Mouse (Mus musculus) urinary bladder, adult 2 months (tissue): ENCODE data around the gene Vmn1r35. TPM values are rescaled to one million over a fixed set of nuclear protein-coding genes. Genes with fewer than 3 reads are reported as not detected.
"Not testable (repeated sequence)": the region's sequence is repeated elsewhere in the genome, so short reads cannot be mapped to it uniquely, and the experiment has no call there.

Experiments
- DNase-seq: peaks from one replicate; pipeline ENCODE4 v3.0.0; 2022; ENCODE audit warnings: low spot score
- polyA plus RNA-seq: library from polyadenylated mRNA; depleted of rRNA; stranded (reverse); fragments of >200 nt; gene quantifications from 2 replicates; pipeline ENCODE4 v1.2.3, GENCODE M21; 2012; rRNA removed

The Vmn1r35 gene
- polyA plus RNA-seq: not detected in 2 replicates

GRCm38 (mm10) chr6:66685806-66686205 is at the start of gene Vmn1r35:
Vmn1r35 (minus strand) TSS chr6:66685906.
- DNase-seq: no peak

DNA sequence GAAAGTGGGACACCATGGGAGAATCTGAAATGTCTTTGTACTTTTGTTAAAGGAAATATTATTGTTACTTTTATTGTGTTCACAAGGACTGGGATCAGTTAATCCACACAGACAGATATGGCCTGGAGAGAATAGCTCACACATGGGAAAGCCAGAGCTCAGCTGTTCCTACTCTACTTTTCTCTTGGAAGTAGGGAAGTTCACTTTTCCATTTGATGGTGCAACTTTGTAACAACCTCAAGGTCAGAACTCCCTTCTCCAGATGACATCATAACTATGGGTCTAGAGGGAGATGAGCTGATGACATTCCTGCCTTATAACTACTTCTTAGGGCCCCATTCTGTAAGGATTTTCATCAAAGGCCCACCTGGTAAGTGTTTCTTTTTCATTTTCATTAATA is 43.4 kb upstream of the Vmn1r35 start, which contains the start of gene Vmn1r37:
Vmn1r37 (plus strand) TSS at position 301 of the 400 bp plus-strand sequence.
- not testable (repeated sequence) for DNase-seq

GRCm38 (mm10) chr6:66719068-66719467 is 33.4 kb upstream of the Vmn1r35 start, which contains the start of gene Vmn1r36:
Vmn1r36 (minus strand) TSS chr6:66719168.
- not testable (repeated sequence) for DNase-seq

GRCm38 (mm10) chr6:66713854-66714253 is 28.1 kb upstream of the Vmn1r35 start:
- DNase-seq: no peak

DNA sequence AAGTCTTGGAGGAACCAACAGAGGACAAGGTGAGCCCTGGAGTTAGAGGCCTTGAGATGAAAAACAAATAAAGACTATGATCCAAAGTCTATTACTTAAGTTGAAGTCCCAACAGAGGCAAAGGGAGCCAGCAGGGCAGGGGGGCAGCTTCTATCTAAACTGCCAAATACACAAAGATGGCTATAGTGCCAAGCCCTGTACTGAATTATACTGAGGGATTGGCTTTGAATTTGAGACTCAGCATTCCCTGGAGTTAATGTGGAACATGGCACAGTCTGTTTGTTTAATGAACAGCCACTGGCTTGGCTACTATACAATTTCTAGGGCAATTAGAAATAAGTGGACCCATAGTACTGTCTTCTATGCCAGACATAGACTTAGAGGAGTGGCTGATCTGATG is 23.2 kb upstream of the Vmn1r35 start:
- DNase-seq: no peak

DNA sequence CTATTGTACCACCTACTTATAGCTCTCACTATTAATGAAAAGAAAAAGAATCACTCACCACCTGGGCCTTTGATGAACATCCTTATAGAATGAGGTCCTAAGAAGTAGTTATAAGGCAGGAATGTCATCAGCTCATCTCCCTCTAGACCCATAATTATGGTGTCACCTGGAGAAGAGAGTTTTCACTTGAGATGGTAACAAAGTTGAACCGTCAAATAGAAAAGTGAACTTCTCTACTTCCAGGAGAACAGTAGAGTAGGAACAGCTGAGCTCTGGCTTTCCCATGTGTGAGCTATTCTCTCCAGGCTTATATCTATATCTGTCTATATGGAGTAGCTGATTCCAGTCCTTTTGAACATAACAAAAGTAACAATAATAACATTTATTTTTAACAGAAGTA is 41.9 kb downstream of the Vmn1r35 start, which contains the start of gene Vmn1r34:
Vmn1r34 (minus strand) TSS at position 101 of the 400 bp plus-strand sequence.
- DNase-seq: no peak

Other genes with a start within 250 kb of the Vmn1r35 start
- 7.6 and 8.6 TPM in 2 replicates for gene Mad2l1, start 150.5 kb downstream of the Vmn1r35 start, polyA plus RNA-seq
- 0.03 TPM in 1 of 2 replicates, not detected in the other for gene Vmn1r32, start 125.8 kb downstream of the Vmn1r35 start, polyA plus RNA-seq
- gene Vmn1r33, start 67.6 kb downstream of the Vmn1r35 start, polyA plus RNA-seq: not detected in 2 replicates
- gene Vmn1r34, start 42.0 kb downstream of the Vmn1r35 start, polyA plus RNA-seq: not detected in 2 replicates
- gene Vmn1r36, start 33.3 kb upstream of the Vmn1r35 start, polyA plus RNA-seq: not detected in 2 replicates
- gene Vmn1r37, start 43.5 kb upstream of the Vmn1r35 start, polyA plus RNA-seq: not detected in 2 replicates
- gene Vmn1r38, start 96.7 kb upstream of the Vmn1r35 start, polyA plus RNA-seq: not detected in 2 replicates
- not detected in 2 replicates for gene Vmn1r39, start 124.7 kb upstream of the Vmn1r35 start, polyA plus RNA-seq
- 85.2 and 113 TPM in 2 replicates for gene Gng12, start 210.5 kb upstream of the Vmn1r35 start, polyA plus RNA-seq